Mouse (Mus musculus) adrenal gland, postnatal 10 days (tissue): ENCODE results near the gene Tspan11. TPM values are rescaled to one million over a fixed set of nuclear protein-coding genes. Genes with fewer than 3 reads are reported as not detected.

ENCODE experiments used
- DNase-seq: peaks from one replicate; pipeline ENCODE4 v3.0.0; 2021; ENCODE audit warnings: mixed read lengths
- long read RNA-seq, 2 experiments: library from polyadenylated mRNA; stranded (forward); transcript quantifications; one replicate each; pipeline ENCODE4 v2.0.0; 2021
- total RNA-seq, 2 experiments: library from RNA; stranded (reverse); gene quantifications; 2 replicates each; pipeline ENCODE4 v1.2.3; 2021

Gene Tspan11
- total RNA-seq = 1 to 10 TPM; 4.1 to 5.0 TPM
- long read RNA-seq, experiment 1, full-length matches to known transcripts = 7 of 7 reads
- long read RNA-seq, experiment 1, partial matches to known transcripts = 0 of 7 reads
- long read RNA-seq, experiment 1, other reads (novel, unspliced or antisense) = 0 of 7 reads
- long read RNA-seq, experiment 2, full-length matches to known transcripts = 3 of 4 reads
- long read RNA-seq, experiment 2, partial matches to known transcripts = 0 of 4 reads
- long read RNA-seq, experiment 2, other reads (novel, unspliced or antisense) = 1 of 4 reads

DNA sequence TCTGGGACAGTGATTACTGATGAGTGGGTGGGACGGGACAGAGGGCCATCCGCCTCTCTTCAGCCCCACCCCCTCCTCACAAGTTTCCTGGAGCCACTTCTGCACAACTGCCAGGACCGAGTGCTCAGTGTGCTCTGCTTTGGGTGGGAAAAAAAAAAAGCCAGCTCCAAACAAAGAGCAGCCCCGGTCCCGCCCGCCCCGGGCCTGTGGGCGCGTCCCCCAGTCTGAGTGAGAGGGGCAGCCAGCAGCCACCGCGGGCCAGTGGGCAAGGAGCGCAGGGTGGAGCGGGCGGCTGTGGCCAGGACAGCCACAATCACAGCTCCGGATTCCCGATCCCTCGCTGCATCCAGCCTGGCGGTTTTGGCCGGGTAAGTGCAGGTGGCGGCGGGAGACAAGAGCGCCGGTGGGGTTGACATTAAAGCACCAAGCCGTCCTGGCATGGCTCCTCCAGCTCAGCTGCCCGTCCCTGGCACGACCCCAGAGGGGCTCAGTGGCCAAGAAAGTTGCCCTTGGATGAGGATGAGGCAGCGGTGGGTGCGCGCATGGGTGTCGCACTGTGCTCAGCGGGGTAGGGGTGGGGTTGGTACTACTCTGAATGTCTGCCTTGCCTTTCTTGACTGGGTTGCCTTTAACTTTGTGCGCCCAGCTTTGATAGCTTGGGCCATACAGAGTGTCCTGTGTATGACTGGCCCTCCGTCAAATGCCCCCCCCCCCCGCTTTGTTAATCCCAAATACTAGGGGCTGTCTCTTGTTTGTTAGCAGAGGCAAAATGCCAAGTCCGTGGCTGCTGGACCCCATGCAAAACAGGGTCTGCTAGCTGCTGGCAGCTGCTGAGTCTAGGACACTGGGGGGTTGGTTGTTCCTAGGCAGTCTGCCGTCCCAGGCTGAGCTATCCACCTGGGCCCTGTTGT is at the start of gene Tspan11:
Gene Tspan11 (plus strand): TSS at position 79 of the 911 bp plus-strand sequence.
- DNase-seq = peak; percentile 70

DNA sequence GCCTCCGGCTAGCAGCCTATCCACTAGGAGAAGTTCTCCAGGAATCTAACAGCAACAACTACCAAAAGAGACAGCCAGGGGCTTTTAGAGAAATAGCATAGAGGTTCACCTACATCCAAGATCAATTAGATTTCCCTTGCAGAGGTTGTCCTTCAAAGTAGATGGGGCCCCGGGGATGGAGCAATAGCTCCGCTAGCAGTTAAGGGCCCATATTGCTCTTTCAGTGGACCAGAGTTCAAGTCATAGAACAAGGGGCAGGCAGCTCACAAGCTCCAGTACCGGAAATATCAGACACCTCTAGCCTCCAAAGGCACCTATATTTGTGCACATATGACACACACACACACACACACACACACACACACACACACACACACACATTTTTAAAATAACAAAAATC is 49.5 kb upstream of the Tspan11 start:
- no peak for DNase-seq

- DNase-seq = no peak
Observed at GRCm38 (mm10) chr6:127839538-127839937, 47.9 kb upstream of the Tspan11 start.

DNA sequence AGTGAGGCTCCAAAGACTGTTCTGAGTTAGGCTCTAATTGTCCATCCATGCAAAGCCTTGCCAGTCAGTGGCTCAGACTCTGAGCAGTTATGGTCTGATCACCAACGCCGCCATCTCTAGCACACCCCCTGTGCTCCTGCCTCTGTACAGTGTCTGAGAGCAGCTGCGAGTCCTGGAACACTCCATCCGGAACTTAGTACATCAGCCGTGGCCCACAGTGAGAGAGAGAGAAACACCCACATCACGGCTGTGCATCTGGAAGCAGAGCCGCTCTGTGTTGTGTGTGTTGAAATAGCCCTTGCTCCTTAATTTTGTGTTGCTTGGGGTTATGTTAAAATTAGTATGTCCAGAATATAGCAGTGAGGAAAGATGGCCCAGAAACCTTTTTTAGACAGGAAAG is 47.2 kb upstream of the Tspan11 start:
- DNase-seq = no peak

DNA sequence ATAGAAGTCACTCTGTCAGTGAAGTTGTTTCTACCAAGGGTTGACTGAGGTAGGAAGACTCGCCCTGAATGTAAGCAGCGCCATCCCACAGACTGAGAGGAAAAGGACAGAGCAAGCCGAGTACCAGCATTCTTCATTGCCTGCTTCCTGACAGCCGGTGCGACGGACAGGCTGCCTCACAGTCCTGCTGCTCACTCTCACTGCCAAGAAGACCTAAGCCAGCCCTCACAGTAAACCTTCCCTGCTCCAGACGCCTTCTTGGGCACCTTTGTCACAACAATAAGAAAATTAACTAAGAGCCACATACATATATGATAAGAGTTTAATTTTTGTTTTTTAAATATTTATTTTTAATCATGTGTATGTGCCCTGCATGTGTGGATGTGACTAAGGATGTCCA is 46.1 kb upstream of the Tspan11 start:
- DNase-seq = no peak

DNA sequence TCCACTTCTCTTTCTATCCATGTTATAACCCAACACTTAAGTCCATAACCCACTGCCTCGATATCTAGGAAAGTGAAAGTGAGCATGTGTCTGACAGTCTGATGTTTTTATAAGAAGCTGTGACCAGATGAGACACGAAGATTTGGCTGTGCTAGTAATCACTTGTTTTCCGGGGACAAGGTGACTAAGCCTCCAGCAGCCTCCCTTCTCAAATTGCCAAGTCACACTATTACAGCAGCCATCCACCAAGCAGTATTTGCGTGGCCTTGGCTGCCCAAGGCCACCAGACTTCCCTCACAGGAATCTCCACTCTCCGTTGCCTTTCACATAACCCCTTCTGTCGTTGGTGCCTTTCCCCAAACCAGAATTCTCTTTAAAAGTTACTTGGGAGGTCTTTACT is 40.9 kb upstream of the Tspan11 start:
- DNase-seq = peak; percentile 14

GRCm38 (mm10) chr6:127849496-127849895 is 37.9 kb upstream of the Tspan11 start:
- DNase-seq = no peak

GRCm38 (mm10) chr6:127851611-127852010 is 35.8 kb upstream of the Tspan11 start:
- no peak for DNase-seq

- DNase-seq = no peak
Observed at GRCm38 (mm10) chr6:127853241-127853640, 34.1 kb upstream of the Tspan11 start.

- no peak for DNase-seq
Observed at GRCm38 (mm10) chr6:127853771-127854687, 33.4 kb upstream of the Tspan11 start.

DNA sequence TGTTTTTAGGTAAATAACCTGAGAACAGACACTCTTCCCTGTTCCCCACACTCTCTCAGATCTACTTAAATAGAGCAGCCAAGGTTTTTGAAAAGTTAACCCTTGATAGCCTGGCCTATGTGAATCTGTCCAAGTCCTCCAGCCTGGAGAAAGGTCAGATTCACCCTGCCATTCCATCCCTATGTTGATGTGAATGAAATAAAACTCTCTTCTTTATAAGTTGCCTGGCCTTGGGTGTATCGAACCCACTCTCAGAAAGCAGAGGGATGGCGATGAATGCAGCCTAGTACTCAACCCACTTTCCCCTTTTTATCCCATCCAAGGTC is 32.7 kb upstream of the Tspan11 start:
- no peak for DNase-seq

DNA sequence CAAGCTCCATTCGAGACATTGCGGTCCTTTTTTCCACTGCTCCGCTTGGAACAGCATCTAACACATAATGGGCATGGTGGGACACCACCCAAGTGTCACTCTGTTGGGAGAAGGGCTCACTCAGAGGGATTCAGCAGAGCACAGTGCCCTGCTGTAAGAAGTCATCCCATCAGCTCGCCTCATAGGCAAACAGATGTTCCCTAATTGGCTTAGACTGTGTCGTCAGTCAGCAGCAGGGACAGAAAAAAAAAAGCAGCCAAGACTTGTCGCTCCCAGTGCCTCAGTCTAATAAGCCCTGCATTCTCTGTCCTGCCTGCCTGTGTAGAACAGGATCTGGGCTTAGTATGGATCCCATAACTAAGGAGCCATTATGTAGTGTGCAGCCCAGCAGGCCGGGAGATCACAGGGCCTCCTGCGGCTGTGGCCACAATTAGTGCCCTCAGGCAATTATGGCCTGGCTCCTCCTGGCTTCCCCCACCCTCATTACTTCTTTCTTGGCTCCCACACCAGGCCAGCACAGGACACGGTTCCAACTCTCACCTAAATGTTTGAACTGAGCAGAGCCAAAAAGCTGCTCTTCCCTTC is 31.6 kb upstream of the Tspan11 start:
- no peak for DNase-seq

GRCm38 (mm10) chr6:127861951-127862350 is 25.4 kb upstream of the Tspan11 start:
- DNase-seq = no peak

DNA sequence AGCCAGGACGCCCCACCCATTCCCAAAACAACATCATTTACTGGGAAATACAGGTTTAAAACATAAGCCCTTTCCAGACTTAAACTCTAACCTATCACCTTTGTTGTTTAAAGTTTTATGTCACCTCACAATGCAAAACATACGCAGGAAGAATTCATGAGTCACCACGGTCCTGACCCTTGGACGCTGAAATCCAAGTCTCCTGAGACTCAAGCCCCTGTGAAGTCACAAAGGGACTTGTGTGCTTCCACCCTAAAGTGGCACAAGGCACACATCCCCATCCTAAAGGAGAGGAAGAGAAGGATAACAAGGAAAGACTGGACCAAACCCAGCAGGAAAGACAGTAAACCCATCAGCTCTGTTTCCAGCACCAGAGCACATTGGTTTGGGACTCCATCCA is 22.0 kb upstream of the Tspan11 start:
- DNase-seq = no peak

DNA sequence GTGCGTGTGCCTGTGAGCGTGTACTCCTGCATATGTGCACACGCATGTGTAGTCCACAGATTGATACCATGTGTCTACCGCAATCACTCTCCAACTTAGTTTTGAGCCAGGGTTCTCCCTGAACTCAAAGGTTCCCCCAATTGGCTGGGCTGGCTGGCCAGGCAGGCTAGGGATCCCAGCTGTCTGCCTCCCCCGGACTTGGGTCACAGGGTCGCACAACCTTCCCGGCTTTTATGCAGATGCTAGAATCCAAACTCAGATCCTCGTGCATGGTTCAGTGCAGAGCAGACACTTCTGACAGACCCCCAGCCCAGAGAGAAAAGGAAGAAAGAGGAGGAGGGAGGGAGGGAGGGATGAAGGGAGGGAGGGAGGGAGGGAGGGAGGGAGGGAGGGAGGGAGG is 18.8 kb upstream of the Tspan11 start:
- no peak for DNase-seq

GRCm38 (mm10) chr6:127869121-127869520 is 18.3 kb upstream of the Tspan11 start:
- DNase-seq = no peak

DNA sequence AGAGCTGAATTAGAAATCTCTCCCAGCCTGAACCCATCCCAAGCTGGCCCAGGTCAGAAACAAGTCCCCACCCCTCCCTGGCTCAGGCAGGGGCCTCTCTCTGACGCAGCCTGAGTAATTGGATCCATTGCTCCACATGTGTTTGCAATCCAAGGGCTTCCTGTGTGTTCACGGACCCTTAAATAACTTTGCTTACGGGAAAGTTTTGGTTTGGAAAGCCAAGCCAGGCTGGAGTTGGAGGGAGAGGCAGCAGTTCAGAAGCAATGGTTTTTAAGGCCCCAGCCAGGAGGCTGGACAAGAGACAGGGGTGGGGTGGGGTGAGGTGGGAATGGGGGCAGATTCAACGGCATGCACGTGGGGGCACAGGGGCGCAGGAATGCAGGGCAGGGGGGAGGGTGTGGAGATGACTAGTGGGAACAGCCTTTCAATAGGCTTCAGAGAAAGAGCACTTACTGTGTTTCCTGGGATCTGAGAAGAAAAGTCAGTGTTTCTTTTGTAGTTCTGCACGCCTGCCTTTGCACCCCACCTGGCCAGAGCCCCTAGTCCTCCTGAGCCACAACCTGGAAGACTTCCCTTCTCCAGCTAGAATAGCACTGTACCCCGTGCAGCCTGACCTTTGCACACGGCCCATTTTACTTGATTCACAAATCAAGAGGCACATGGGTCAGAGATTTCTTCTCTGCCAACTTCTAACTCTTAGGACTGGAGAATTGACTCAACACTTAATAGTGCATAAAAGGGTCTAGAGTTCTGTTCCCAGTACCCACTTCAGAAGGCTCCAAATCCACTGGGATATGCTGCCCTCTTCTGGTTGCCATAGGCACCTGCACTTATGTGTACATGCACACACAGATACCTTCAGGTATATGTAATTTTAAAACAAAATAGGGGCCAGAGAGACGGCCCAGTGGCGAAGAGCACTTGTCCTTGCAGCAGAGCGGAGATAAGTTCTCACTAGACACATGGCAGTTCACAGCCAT is 16.8 kb upstream of the Tspan11 start:
- DNase-seq = no peak

- no peak for DNase-seq
Observed at GRCm38 (mm10) chr6:127871436-127871835, 16.0 kb upstream of the Tspan11 start.

GRCm38 (mm10) chr6:127872581-127872980 is 14.8 kb upstream of the Tspan11 start:
- no peak for DNase-seq

- DNase-seq = no peak
Observed at GRCm38 (mm10) chr6:127875883-127876282, 11.5 kb upstream of the Tspan11 start.

DNA sequence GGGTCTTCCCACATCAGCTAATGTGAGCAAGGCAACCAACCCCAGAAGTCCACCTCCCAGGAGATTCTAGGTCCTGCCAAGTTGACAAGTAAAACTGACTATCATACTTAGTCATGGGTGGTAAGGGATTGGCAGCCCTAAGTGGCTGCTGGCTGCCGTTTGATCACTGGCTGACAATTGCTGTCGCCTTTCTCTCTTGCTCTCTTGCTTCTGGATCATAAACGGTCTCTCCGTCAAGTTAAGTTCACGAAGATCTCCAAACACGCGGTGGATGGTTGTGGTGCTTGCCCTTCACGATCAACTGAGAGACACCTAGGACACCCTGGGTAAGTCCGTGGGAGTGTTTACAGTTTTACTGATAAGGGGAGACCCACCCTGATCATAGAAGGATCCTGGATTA is 11.0 kb upstream of the Tspan11 start:
- DNase-seq = no peak
